Mouse (Mus musculus): ENCODE results near the gene Pde6d.
"Not testable (repeated sequence)": the region's sequence is repeated elsewhere in the genome, so short reads cannot be mapped to it uniquely, and the experiment has no call there.

The Pde6d gene

DNA sequence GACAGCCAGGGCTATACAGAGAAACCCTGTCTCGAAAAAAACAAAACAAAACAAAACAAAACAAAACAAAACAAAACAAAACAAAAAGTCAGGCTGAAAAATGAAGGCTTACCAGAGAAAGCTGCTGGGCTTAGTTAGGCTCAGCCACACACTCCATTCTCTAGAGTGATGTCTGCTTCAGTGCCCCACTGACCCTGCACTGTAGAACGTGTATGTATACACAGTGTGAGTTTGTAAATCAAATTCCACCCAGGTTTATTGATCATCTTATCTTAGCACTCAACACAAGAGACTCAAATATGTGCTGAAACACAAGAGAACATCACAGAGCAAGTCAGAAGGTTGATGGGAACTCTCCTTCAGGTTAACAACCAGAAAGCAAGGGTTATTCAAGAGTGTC is 14.0 kb downstream of the Pde6d start:
- DNase-seq: no peak

DNA sequence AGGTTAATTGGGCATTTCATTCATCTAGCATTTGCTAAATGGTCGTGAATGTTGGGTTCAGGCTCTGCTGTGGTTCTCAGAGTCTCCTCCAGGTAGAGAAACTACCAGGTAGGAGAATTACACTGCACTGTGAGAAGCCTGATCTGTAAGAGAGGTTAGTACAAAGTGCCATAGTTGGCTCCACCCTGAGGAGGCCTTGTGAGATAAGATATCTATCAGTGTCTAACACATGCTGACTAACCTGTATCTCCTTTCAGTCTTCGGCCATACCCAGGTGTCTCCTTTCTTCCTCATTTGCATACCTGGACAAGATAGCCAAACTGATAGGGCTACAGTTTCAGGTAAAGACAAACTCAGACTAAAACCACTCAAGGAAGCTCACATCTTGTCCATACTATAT is 19.8 kb downstream of the Pde6d start:
- DNase-seq: no peak

DNA sequence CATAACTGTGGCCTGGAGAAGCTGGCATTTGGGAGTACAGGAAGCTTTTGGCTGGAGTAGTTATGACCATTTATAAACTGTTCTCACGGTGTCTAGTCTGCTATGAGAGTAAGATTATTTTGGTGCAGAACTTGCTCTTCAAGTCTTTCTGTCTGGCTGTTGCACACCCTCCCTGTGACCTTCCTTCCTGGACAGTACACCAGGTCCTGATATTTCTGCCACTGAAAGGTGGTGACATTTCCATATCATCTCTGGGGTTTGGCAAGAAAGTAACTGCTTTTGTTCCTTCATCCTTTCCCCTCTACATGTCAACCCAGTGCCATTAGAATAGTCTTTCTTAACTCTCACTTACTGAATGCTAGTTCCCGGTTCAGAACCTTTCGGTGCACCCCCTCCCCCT is 23.2 kb downstream of the Pde6d start:
- DNase-seq: no peak

DNA sequence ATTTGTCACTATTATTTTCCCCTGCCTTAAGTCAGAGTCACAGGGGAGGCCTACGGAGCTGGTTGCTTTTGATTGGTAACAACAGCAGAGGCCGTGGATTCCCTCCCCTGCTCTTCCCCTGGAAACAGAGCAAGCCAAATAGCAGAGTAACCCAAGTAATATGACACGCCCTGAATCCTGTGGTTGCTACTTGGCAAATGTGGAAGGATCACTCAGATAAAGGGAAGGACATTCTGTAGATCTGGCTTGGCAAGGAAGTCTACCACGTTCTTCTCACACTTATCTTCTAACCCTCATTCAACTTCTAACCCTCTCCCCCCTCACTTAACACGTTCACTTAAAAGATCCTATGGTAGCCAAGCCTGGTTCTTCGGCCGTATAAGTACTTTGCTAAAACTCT is 24.6 kb downstream of the Pde6d start:
- DNase-seq: peak in 1 of 2 experiments; percentile 12

DNA sequence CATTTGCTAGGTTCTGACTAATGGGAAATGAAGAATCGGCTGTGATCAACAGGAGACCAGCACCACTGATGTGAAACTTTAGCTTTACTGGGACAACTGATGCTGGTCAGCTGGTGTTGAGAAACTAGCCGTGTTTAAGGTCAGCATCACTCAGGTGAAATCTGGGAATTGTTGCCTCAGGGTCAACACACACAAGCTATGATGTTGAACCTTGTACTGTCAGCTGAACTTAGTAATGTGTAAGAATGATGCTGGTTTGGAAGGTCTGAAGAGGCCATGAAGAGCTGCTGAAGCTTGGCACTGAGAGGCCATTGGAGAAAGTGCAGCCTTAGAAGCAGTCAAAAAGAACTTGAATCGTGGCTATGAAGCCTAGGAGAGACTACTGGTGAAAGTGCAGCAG is 26.8 kb downstream of the Pde6d start:
- no peak for DNase-seq

GRCm38 (mm10) chr1:86551877-86552276 is 30.6 kb downstream of the Pde6d start:
- DNase-seq: no peak

DNA sequence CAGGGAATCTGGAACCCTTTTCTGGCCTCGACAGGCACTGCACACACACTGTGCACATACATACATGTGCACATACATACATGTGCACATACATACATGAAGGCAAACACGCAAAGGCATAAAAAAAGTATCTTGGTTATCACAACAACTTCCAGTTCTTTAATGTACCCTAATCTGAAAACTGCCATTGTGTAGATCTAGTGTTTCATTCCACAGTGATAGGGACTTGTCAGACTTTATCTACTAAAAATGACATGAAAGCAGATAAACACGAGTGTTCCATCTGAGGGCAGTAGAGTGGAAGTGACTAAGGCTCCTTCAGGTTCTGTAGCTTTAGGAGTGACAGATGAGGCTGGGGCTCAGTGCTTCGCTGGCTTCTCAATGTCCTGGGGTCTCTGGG is 31.1 kb downstream of the Pde6d start:
- DNase-seq: no peak

GRCm38 (mm10) chr1:86546797-86547196 is 35.6 kb downstream of the Pde6d start:
- no peak for DNase-seq

- no peak for DNase-seq
These were observed 39.8 kb downstream of the Pde6d start for GRCm38 (mm10) chr1:86542584-86542983.

DNA sequence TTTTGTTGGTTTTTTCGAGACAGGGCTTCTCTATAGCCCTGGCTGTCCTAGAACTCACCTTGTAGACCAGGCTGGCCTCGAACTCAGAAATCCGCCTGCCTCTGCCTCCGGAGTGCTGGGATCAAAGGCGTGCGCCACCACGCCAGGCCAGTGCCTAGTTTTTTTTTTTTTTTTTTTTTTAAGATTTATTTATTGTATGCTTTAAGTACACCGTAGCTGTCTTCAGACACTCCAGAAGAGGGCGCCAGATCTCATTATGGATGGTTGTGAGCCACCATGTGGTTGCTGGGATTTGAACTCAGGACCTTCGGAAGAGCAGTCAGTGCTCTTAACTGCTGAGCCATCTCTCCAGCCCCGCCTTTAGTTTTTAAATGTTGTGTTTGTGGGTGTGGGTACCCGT is 42.8 kb downstream of the Pde6d start:
- DNase-seq: not testable (repeated sequence)

DNA sequence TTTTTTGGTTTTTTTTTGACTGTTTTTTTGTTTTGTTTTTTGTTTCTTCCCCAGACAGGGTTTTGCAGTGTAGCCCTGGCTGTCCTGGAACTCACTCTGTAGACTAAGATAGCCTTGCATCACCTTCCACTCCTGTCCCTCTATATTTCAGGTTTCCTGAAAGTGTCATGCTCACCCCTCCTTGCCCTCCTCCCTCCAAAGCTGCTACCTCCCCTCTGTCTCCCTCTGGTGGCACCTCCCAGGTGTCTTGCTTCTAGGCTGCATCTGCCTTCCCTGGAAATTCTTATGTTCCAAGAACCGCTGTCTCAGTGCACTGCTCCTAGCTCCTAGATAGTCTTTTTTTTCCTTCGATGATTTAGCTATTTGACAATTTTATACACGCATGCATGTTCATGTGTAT is 44.0 kb downstream of the Pde6d start:
- no peak for DNase-seq

GRCm38 (mm10) chr1:86533411-86534130 is 48.9 kb downstream of the Pde6d start:
- DNase-seq: peak; percentile 46 to 65

GRCm38 (mm10) chr1:86532362-86533051 is 49.9 kb downstream of the Pde6d start:
- peak; percentile 91 to 94 for DNase-seq

DNA sequence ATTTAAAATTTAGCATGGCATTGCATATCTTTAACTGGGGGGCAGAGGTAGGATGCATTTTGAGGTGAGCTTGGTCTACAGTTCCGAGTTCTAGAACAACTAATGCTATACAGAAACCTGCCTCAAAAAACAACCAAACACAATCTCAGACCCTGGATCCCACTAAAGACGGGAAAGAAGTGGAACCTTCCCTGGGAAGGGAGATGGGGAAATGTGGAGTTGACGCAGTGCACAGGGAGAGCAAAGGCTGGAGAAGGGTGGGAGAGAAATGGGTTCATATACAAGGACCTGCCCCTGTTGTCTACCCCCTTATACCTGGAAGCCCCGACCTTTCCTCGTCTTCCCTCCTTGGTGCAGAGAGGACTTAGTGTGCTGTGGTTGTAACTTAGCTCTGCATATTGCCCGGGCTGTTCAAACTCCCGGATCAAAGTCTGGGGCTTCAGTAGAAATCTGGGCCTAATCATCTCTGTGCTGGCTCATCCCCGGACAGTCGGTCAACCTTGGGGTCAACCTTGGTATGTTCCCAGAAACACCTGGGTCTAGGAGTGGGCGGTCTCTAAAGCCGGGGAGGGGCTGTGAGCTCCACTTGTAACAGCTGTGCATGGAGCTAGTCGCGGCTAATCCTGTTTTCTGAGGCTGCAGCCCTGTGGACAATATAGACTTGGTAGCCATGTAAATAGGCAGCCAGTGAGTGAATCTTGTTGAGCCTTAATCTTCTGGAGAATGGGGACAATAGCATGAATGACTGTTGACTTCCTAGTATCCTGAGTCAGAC is 50.7 kb downstream of the Pde6d start:
- peak in 1 of 2 experiments; percentile 16 for DNase-seq

DNA sequence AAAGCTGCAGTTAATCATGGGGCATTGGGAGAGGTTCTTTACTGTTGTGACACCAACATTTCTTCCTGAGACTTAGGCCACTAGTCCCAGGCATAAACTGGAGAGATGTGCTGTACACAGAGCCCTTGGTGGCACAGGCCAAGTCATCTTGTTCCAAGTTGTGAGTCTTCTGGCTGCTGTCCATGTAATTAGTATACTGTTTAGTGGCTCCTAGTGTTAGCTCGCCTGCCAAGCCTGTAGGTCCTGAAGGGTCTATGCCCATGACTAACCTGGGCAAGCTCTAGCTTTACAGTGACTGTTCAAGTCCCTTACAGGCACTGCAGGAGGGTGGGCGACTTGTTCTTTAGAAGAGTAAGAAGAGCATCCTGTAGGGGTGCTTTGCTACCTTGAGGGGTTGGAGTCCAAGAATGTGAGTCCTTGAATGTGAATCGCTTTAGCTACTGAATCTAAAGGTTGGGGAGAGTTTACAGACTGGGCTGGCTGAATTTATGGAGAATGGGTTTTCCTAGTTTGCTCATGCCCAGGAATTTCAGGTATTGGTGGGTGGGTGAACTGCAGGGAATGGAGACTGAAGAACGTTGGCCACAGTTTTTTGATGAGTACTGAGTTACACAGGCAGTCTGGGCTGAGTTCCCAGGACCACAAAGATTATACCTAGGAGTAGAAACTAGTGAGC is 51.4 kb downstream of the Pde6d start:
- no peak for DNase-seq

GRCm38 (mm10) chr1:86529590-86529989 is 52.8 kb downstream of the Pde6d start:
- DNase-seq: no peak

GRCm38 (mm10) chr1:86528571-86529180 is 53.8 kb downstream of the Pde6d start:
- peak; percentile 83 to 90 for DNase-seq

DNA sequence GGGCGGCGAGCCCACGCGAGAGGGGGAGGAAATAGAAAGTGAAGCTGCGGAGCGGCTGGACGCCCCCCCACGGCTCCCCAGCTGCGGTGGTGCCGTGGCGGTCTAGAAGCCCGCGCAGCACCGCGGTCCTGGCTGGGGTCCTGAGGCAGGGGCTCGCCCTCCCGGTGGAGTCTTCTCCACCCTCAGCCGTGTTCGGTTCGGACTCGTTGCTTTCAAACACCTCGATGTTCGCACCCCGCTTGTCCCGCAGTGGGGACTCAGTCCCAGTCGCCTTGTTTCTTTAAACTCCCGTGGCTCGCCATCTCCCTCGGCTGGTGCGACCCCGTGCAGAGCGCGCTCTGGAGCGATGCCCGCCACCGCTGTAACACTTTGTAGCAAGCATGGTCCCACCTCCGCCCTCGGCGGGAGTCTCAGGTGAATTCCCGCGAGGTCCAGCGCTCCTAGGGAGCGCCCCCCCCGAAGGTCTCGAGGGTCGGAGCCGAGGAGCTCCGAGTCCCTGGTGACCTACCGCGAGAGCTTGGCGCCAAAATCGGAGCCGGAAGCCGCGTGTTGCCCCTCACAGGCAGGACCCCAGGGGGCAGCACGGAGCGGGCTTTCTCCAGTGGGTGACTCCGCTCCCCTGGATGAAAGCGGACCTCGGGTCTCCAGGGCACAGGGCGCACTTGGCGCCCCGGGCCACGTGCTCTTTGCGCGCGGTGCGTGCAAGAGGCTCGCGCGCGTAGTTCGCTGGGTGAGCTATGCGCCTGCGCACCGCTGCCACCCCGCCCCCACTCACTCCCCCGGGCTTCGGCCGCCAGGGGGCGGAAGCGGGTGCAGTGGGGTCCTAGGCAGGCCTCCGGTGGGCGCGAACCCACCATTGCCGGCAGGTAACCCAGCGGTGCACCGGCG is 54.6 kb downstream of the Pde6d start:
- peak; percentile 89 to 92 for DNase-seq

GRCm38 (mm10) chr1:86526789-86527598 is 55.4 kb downstream of the Pde6d start:
- DNase-seq: peak in 1 of 2 experiments; percentile 44

DNA sequence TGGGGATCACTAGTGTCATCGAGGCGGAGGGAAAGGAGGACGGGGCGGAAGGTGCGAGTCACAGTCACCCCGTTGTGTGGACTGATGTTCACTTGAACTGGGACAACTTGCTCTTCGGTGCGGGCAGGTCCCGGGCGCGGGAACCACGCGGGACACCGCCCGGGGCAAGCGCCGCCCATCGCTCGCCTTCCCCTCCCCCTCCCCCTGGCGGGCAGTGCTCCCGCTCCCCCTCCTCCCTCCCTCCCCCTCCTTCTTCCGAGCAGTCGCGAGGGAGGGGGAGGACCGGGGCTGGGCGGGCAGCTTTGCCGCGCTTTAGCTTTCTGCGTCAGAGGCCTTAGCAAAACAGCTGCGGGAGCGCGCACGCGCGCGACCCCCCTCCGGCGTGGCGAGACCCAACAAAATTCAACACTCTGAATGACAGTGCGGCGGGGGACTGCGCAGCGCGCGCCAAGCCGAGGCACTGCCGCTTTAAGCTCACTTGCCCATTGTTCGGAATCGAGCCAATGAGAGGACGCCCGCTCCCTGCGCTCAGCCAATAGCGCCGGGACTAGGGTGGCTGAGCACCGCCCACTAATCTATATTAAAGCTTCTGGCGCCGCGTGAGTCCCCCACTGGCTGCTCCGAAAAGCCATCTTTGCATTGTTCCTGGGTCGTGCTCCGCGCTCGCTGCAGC is 56.2 kb downstream of the Pde6d start, which contains the start of gene Ptma:
Gene Ptma, plus strand, starts transcription at position 611 of the 673 bp plus-strand sequence.
- peak; percentile 99 for DNase-seq
